Mouse (Mus musculus): ENCODE results near the gene Gast.
"Not testable (repeated sequence)": the region's sequence is repeated elsewhere in the genome, so short reads cannot be mapped to it uniquely, and the experiment has no call there.

The Gast gene

DNA sequence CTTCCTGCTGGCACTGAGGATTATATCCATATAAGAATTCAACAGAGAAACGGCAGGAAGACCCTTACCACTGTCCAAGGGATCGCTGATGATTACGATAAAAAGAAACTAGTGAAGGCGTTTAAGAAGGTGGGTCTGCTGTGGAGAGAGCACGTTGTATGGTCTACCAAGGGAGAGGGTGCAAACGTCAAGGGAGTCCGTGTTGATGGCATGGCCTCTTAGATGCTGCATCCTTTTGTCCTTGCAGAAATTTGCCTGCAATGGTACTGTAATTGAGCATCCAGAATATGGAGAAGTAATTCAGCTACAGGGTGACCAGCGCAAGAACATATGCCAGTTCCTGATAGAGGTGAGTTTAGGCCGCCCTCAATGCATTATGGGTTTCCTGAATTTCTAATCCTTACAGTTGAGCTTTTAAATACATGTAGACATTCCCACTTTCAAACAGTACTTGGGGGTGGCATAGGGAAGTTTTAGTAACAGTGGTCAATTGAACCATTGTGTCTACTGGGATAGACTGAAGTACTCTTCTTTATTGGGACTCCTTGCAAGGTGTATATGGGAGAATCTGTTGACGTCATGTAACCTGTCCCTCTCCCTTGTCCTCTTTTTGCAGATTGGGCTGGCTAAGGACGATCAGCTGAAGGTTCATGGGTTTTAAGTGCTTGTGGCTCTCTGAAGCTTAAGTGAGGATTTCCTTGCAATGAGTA, 13.4 kb upstream of the Gast start:
- not testable (repeated sequence) for DNase-seq (ENCODE audit: low spot score in 2 of 2)

DNA sequence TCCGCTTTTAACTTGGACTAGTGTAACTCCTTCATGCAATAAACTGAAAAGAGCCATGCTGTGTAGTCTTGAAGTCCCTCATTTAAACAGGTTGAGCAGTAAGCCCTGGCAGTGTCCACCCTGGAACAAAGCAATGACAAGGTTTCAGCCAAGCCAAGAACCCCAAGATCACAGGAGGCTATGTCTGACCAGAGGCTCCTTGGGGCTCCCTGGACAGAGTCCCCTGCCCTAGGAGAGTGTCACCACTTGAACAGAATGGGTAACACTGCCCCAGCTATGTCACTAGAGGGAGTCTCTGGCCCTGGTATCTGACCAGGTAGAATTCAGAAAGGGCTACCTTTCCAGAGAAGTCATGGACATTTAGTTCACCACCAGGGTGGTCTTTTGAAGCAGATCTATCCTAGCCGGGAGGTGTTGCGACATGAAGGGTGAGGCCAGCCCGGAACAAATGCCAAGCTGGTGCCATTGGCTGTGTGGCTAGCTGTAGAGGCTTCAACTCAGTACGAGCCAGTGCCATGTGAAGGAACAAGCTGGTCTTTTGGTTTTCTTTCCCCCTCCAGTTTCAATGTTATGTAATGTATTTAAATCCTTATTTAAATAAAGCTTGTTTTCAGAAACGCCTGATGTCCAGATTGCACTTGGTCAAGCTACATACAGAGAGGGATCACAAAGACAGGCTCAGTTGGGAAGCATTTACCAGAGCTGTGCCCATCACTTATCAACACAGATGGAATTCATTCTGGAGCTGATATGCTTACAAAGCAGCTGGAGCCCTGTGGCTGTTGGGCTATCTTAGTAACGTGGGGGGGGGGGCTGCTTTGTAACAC, 12.5 kb upstream of the Gast start:
- DNase-seq (ENCODE audit: low spot score in 2 of 2): not testable (repeated sequence)

DNA sequence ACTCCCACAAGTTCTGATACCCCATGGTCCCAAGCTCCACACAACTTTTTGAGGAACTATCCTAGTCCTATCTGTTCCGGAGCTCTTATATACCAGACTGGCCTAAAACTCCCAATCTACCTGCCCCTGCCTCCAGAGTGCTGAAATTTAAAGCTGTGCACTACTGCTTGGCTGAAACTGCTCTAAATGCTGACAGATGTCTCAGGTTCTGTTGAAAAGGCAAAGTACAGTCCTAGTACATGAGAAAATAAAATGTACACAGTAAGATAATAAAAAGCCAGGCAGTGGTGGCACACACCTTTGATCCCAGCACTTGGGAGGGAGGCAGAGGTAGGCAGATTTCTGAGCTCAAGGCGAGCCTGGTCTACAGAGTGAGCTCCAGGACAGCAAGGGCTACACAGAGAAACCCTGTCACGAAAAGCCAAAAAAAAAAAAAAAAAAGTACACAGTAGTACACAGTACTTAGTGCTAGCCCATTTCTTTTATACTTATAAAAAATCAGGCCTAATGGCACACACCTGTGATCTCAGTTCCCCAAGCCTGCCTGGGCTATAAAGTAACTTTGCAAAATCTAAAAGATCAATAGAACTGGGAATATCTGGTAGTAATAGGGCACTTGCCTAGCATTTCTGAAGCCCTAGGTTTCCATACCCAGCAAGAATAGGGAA, 11.5 kb upstream of the Gast start:
- no peak for DNase-seq (ENCODE audit: low spot score in 2 of 2)

DNA sequence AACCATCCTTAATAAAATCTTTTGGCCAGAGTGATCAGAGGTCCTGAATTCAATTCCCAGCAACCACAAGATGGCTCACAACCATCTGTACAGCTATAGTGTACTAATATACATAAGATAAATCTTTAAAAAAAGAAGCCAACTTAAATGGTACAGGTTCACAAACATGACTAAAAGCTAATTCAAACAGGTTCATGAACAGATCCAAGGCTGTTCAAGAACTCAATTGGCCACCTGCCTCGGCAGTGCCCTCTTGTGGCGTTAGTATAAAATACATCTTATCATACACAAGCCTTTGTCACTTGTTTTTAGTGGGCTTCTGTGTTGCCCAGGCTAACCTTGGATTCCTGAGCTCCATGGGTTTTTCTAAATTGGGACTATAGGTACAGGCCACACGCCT, 10.6 kb upstream of the Gast start:
- peak in 1 of 2 experiments; percentile 36 for DNase-seq (ENCODE audit: low spot score in 2 of 2)

DNA sequence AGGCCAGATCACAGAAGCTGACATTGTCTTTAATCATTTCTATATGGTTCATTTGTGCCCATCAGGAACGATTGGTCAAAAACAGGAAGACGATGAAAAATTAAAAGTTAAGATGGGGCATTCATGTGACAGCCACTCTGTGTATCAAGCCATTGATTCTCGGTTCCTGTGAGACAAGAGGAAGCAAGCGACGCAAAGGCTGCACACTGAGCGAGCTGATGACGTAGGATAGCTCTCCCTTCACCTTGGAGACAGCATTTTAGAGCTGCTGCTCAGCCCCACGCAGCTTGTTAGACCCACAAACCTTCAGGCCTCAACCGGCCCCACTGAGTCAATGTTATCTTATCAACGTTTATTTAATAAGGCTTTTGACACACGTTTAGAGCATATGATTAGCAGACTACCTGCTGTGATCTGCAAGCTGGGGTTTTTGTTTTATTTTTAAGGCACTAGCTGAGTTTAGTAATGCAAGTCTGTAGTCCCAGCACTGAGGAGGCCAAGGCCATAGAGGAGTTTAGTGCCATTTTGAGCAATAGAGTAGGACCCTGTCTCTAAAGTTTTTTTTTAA, 9.1 kb upstream of the Gast start:
- DNase-seq (ENCODE audit: low spot score in 2 of 2): no peak

DNA sequence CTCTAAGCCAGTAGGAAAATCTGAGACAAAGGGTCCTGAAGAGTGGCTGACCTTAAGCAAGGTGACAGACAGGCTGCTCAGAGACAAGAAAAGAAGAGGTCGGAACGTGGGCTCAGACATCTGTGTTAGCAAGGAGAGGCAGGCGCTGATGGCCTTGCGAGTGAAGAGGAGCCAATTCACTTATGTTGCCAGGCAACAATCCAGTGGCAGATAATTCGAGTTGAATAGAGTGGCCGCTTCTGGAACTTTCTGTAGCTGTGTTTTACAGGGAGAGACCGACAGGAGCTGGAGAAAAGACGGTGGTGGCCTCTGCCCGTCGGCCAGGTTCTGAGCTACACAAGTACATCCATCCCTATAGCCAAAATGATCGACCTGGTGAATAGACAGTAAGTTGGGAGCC, 6.9 kb upstream of the Gast start:
- no peak for DNase-seq (ENCODE audit: low spot score in 2 of 2)

DNA sequence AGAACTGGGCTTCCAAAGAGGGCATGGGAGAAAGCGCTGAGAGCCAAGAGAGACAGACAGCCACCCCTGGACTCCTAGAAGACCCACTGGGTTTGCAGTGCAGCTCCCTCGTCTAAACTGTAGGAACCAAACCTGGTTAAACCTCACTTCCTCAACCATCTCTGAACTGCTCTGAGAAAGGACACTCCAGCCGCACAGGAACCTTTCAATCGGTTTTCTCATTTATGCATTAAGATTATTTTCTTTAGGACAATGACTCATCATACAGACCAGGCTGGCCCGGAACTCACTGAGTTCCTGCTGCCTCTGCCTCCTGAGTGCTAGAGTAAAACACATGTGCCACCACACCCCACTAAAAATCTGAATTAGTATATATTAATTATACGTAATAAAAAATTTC, 6.4 kb upstream of the Gast start:
- DNase-seq (ENCODE audit: low spot score in 2 of 2): no peak

DNA sequence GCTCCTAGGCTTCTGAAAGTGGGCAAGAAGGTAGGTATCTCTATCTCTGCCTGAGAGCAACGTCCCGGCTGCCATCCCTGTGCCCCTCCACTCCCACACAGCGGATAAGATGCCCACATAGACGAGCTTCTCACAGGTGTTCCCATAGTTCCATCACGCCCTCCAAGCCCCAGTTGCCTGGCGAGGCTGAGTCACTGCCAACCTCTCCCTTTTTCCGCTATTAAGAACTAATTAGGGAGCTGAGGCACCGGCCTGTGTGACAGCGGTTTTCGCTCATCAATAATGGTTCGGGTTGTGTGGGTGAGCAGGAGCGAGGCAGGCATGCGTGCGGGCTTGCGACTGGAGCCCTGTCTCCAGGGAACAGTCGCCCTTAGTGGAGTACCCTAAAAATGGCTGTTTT, 4.0 kb upstream of the Gast start:
- no peak for DNase-seq (ENCODE audit: low spot score in 2 of 2)

DNA sequence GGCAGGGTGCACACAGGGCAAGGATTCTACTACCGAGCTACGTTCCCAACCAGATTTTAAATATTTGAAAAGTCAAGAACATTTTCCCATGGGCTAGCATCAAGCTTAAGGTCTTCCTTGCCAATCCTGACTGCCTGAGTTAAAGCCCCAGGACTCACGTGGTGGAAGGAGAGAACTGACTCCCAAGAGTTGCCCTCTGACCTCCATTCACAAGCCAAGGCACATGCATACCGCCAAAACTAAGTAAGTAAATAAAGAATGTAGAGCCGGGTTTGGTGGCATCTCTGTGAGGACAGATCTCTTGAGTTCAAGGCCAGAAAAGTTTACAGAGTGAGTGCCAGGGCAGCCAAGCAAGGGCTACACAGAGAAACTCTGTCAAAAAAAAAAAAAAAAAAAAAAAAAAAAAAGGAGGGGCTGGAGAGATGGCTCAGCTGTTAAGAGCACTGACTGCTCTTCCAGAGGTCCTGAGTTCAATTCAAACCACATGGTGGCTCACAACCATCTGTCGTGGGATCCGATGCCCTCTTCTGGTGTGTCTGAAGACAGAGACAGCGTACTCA, 3.3 kb upstream of the Gast start:
- not testable (repeated sequence) for DNase-seq (ENCODE audit: low spot score in 2 of 2)

DNA sequence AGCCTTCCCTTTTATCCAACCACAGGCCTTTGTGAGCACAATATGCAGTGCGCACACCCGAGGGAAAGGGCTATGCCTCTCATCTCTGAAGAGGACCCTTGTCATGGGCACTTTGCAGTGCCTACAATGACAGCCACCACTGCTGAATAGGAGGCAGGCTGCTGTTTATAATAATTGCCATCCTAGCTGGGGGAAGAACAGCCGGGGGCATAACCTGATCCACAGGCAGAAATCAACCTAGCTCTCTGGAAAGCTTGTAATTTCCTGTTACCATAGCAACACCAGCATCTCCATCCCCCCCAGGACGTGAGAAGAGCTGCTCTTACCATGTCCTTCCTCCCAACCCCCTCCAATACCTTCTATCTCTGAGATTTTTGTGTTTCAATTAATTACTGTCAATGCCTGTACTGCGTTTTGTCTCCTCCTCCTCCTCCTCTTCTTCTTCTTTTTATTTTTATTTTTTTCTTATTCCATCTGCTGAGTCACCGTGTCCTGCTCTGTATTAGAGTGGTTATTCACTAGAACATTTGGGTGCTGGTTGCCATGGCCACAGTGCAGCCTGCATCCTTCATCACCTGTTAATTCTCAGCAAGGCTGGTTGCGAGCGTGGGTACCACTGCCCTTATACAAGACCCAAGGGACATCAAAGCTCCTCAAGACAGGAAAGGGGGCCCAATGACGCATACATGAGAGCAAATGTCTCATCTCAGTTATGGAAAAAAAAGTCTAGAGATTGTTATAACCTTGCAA, 1.3 kb upstream of the Gast start:
- no peak for DNase-seq (ENCODE audit: low spot score in 2 of 2)

DNA sequence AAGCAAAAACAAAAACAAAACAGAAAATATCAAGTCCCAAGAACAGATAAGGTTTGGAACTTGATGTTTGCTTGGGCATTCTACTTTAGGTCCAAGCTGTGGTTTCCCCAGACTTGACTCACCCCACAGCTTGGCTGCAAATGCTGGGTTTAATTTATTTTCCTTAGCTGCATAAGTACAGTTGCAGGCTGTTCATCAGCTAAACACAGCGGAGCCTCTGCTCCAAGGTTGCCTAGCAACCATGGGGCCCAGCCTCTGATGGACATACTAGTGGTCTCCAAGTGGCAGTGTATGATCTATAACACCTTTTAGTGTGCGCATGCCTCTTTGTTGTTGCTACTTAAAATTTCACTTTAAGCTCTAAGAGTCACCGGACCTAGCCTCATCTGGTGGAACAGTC, 1.5 kb downstream of the Gast start:
- no peak for DNase-seq (ENCODE audit: low spot score in 2 of 2)

DNA sequence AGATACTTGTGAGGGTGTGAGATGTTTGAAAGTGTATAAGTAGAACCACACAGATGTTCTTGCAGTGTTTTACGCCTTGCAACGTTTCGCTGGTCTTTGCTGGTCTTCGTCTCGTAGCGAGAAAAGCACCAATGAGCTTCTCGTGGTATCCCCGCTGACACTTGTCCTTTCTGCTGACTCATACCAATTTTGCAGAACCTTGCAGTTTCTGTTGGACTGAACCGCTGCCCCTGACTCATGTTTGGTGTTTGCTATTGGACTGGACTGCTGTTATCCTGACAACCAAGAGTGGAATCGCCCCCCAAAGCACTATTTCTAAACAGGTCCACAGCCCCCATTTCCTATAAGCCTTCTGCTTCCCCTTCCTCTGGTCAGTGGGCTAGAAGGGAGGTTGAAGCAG, 10.1 kb downstream of the Gast start:
- no peak for DNase-seq (ENCODE audit: low spot score in 2 of 2)

DNA sequence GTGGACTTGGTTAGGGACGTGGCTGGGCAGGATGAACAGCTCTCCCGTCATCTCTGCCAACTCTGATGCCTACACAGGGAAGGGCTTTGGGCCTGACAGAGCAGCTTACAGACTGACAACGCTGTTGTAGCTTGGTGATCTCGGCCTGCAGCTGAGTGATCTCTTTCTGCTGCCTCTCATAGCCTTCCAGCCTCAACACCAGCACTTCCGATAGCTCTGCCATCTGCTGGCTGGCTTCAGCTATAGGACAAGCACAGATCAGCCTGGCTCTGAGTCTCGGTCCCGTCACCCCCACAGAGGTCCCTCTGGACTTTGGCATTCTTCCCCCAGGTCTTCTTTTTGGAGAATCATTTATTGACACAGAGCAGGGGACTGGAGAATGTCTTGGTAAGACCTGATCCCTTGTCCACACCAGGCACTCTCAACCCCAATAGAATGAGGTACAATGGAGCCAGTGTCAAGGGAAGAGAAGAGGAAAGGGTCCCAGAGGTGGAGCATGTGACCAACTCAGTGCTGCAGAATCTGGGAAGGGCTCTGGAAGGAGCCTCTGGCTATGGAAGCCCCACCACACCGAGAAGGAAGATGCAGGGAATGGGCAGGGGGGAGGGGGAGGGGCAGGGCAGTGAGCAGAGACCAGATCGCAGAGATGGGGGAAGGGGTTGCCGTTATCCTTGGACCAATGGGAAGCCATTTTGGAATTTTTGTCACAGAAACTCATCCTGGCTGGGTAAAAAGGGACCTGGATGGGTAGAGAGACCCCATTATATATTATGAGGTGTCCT, 18.1 kb downstream of the Gast start:
- DNase-seq (ENCODE audit: low spot score in 2 of 2): no peak

DNA sequence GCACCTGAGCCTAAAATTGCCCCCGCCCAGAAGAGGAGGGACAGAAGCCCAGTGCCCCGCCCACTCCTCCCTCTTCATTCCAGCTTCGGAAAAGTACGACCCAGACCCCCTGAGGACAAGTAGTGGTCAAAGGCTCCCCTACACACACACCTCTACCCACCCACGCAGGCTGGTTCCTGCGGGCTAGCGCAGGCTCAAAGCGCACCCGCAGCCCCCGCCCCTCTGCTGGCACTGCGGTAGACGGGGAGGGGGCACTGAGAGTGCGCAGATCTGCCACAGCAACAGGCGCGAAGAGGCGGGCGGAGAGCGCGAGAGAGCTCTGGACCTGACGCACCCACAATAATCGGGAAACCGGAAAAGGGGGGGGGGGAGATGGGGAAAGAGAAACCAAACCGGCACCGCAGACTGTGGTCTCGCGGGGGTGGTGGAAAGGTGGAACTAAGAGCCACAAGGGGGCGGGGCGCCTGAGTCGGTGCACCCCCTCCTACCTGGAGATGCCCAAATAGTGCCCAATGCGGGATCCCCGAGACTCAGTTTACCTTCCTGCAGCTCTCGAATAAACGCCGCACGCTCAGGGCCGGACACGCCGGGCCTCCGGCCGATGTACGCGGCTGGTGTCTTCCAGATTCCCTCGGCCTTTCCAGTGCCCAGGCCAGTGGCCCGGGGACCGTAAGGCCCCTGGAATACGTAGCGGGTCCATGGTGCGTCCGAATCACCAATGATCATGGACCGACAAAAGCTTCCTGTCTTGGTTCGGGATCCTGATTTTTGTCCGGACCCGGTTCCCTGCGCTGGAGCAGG, 21.1 kb downstream of the Gast start:
- DNase-seq (ENCODE audit: low spot score in 2 of 2): peak in 1 of 2 experiments; percentile 42

DNA sequence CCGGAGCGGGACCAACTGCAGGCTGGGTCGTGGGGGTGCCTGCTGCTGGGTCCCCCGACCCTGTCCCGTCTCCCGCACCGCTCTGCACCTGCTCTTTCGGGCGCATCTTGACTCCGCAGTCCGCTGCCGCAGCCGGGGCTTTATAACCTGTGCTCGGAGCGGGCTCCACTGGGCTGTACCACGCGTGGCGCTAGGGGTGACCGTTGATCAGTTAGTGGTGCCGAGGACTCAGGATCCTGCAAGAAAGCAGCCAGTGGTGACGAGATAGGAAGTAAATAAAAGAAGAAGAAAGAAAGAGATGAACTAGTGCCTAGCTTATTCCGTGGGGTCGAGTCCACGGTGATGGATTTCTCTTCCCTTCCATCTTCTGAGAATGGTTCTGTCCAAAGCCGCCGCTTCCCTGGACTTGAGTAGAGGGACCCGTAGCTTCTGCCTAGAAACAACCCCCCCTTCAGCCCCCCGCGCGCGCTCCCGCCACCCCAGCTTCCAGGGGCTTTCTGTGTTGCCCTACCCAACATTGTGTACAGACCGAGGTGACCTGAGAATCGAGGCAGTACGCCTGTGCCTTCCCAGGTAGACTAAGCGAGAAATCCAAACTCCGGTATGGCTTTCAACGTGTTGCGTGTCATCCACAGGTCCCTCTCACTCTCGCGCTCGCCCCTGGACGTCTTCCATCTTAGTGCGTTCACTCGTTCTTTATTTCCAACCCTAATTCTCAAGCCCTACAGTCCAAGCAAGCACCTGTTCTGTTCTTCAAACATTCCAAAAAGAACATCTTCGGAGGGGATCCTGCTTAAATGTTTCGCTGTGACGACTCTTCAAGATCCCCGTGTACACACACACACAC, 22.0 kb downstream of the Gast start, which contains the start of gene Hap1:
TSS of gene Hap1 (minus strand) at position 157 of the 847 bp plus-strand sequence.
- peak in 1 of 2 experiments; percentile 60 for DNase-seq (ENCODE audit: low spot score in 2 of 2)

DNA sequence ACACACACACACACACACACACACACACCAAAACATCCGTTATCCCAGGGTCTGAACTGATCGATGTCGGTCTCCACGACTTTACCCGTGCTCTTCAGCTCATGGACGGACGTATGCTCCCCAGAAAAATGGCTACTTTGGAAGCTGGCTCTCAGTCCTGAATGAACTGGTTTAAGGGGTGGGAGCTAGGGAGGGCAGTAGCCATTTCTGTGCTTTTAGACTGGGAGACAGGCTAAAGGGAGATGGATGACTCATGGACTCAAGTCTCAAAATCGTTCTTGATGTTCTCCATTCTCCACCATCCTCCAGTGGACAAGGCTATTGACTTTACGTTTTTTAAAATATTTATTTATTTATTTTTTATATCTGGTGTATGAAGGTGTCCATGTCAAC, 22.6 kb downstream of the Gast start:
- no peak for DNase-seq (ENCODE audit: low spot score in 2 of 2)

DNA sequence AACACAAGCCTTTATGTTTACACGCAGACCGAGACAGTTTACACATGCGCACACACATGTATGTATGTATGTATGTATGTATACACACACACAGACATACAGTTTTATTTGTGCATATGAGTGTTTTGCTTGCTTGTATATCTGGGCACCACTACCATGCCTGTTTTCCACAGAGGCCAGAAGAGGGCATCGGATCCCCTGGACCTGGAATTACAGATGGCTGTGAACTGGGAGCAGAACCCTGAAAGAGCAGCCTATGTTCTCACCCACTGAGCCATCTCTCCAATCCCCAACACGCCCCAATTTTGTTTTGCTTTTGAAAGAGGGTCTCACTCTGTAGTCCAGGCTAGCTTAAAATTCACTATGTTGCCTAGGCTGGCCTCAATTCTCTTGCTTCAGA, 23.2 kb downstream of the Gast start:
- no peak for DNase-seq (ENCODE audit: low spot score in 2 of 2)

DNA sequence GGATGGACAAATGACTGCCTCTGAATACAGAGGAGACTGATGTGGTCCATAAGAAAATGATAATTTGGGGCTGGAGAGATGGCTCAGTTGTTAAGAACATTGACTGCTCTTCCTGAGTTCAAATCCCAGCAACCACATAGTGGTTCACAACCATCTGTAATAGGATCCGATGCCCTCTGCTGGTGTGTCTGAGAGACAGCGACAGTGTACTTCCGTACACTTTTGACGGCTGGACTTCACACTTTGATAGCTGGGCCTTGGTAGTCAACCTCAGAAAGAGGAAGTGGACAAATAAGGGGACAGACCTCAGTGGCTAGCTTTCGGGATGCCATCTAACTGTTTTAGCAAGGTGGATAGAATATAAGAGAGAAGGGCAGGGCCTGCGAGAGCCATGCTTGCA, 26.0 kb downstream of the Gast start:
- no peak for DNase-seq (ENCODE audit: low spot score in 2 of 2)

DNA sequence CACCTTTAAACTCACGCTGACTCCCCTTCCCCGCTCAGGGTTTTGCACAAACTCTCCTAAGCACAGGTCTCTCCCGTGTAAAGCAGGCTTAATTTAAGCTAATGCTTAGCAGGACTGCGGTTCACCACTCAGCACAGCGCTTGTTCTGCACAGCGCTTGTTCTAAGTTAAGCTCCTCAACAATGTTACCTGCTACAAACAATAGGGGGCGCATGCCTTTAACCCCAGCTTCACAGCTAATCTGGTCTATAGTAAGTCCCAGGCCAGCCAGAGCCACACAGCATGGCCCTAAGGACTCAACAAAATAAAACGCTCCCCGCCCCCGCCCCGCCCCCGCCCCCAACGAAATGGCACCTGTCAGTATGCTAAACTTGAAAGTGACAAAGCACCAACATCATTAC, 26.9 kb downstream of the Gast start:
- DNase-seq (ENCODE audit: low spot score in 2 of 2): not testable (repeated sequence)
